Mouse (Mus musculus) activated CD4-positive, CD25-positive, alpha-beta regulatory T cell (primary cell): ENCODE results near the gene Cdk16. TPM values are rescaled to one million over a fixed set of nuclear protein-coding genes. Genes with fewer than 3 reads are reported as not detected.

Source experiments
- polyA plus RNA-seq, 2 experiments: library from polyadenylated mRNA; unstranded; fragments of 100-300 nt; shearing (Covaris generic); gene quantifications; one replicate each; pipeline ENCODE4 v1.2.1; 2017

Gene Cdk16
- 10 to 100 TPM; 58.2 to 67.7 TPM for polyA plus RNA-seq

DNA sequence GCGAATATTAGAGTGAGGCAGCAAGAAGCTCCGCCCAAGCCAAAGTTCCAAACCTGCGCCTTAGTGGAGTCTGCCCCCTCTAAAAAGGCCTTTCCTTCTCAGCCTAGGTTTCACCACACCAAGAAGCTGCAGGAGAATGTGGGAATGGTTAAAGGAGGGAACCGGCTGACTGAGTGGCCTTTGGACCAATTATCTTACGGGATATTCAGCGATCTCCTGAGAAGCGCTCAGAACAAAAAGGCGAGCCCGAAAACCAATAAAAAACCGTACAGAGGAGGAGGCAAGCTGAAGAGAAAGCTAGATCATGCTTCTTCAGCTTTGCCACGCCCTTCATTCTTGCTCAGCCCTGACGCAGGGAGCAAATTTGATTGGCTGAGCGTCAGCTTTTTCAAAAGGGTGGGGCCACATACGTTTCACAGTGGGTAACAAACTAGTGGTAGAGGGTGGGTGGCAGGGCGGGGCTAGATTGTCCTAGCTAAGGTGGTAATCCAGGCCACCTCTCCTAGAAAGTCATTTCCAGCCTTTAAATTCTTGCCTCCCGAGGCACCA is at the start of gene Cdk16:
TSS of gene Cdk16 (plus strand) at position 436 of the 549 bp plus-strand sequence.

DNA sequence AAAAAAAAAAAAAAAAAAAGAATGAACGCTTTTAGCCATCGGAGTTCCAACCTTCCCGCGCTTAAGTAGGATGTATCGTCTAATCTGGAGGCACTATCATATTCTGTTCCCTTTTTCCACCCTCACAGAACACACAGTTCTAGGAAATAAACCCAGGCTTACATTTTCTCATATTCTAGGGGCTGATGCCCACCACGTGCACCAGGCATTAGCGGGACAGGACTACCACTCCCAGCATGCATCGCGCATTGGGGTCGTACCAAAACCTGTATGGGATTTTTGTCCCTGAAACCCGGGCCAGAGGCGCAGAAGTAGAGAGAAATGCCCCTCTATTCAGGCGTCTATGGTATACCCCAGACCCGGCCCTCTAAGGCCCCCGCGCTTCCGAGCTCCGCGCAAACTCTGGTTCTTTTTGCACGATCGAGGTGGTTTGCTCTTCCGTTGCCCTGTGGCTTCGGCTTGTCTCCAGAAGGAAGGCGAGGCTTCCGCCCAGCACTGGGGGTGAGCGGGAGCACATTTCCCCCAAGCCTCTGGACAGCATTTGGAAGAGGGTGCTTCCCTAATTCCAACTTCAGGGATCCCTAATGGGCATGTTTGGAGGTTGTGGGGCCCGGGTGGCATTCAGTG is 29.6 kb upstream of the Cdk16 start, which contains the start of gene Uba1:
TSS of gene Uba1 (plus strand) at position 301 of the 627 bp plus-strand sequence.

DNA sequence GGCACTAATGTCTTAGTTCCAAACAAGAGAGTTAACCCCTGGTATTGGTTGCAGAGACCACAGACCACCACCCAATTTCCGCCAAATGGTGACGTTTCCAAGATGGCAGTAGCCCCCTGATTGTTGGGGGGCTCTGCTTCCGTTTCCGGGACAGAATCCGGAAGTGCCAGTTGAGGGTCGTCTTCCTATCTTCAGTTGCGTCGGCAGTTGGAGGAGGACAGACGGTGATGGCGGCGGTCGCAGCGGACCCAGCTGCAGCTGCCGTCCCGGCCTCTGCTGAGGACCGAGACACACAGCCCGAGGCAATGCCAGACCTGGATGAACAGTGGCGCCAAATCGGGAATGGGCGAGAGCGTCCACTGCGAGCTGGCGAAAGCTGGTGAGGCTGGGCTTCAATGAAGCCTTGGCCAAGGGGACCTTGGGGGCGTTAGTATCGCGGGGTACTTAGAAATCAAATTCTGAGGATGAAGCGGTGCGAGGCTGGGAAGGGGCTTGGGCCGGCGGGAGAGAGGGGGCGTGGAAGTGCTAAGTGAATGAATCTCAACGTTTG is 16.1 kb downstream of the Cdk16 start, which contains the start of gene Usp11:
TSS of gene Usp11 (plus strand) at position 166 of the 550 bp plus-strand sequence.

Other genes with a start within 250 kb of the Cdk16 start
- not detected for gene Rgn, start 138.2 kb upstream of the Cdk16 start, polyA plus RNA-seq
- gene Rbm10, start 70.5 kb upstream of the Cdk16 start, polyA plus RNA-seq, result 10 to 100 TPM; 34.2 to 56.1 TPM
- gene Ndufb11, start 70.3 kb upstream of the Cdk16 start, polyA plus RNA-seq, result 100 to 1,000 TPM; 186 to 218 TPM
- 100 to 1,000 TPM; 165 to 249 TPM for gene Uba1, start 29.6 kb upstream of the Cdk16 start, polyA plus RNA-seq
- gene Usp11, start 16.0 kb downstream of the Cdk16 start, polyA plus RNA-seq, result 10 to 100 TPM in 1 of 2 experiments, 1 to 10 TPM in 1; 5.9 to 13.9 TPM
- 100 to 1,000 TPM; 133 to 139 TPM for gene Araf, start 109.9 kb downstream of the Cdk16 start, polyA plus RNA-seq
- 1 to 10 TPM in 1 of 2 experiments, not detected in 1; 1.5 TPM for gene Timp1, start 182.2 kb downstream of the Cdk16 start, polyA plus RNA-seq
- under 1 TPM; 0.32 to 0.33 TPM for gene Syn1, start 233.1 kb downstream of the Cdk16 start, polyA plus RNA-seq
- gene Cfp, start 243.6 kb downstream of the Cdk16 start, polyA plus RNA-seq, result 10 to 100 TPM in 1 of 2 experiments, 1 to 10 TPM in 1; 6.3 to 19.2 TPM